ENCODE assay signal across 8 mouse cellular contexts in genomic region chr2:120403653-120403985, GRCm38 (mm10). TPM values are rescaled to one million over a fixed set of nuclear protein-coding genes. Genes with fewer than 3 reads are reported as not detected.
DNase-seq lines count a peak whose midpoint lies in the region; ATAC-seq and TF ChIP-seq lines count a peak whose summit lies in the region.

Gene Ganc, plus strand, starts transcription at chr2:120403896.

- H3K9me3 ChIP-seq in ES-Bruce4 (replicated peaks; ENCODE audit: control insufficient read depth, insufficient read depth, low read length, poor library complexity, severe bottlenecking) = no peaks in the 10 kb centered on the region
- no peaks in the 10 kb centered on the region for H3K9me3 ChIP-seq in erythroblast, embryonic 14.5 days (ENCODE audit: control insufficient read depth, low read length)
- no peaks in the 10 kb centered on the region for H3K9me3 ChIP-seq in liver, embryonic 11.5 days (ENCODE audit: control insufficient read depth, low read length)
- no peaks in the 10 kb centered on the region; the same call in 1 of the 2 replicates for H3K9me3 ChIP-seq in stomach, embryonic 15.5 days

- no peaks in the 10 kb centered on the region for H3K36me3 ChIP-seq in ES-Bruce4 (ENCODE audit: control insufficient read depth, insufficient read depth, low read length, poor library complexity, severe bottlenecking)
- H3K36me3 ChIP-seq in erythroblast, embryonic 14.5 days (ENCODE audit: control insufficient read depth) = peaks cover 16% of the 10 kb centered on the region
- peaks cover 2% of the 10 kb centered on the region; the same call in 1 of the 2 replicates for H3K36me3 ChIP-seq in liver, embryonic 11.5 days (ENCODE audit: control insufficient read depth, insufficient read depth, low read length)
- H3K36me3 ChIP-seq in stomach, embryonic 15.5 days = no peaks in the 10 kb centered on the region

- peak within 1 kb of the TSS; percentile 84 for H3K4me2 ChIP-seq in liver, embryonic 11.5 days
- H3K4me2 ChIP-seq in stomach, embryonic 15.5 days = peak within 1 kb of the TSS; percentile 75

- peaks cover 2% of the 10 kb centered on the region for H3K4me1 ChIP-seq in ES-Bruce4 (ENCODE audit: control insufficient read depth, insufficient read depth, low read length)
- H3K4me1 ChIP-seq in erythroblast, embryonic 14.5 days (ENCODE audit: control insufficient read depth) = peaks cover 27% of the 10 kb centered on the region
- peaks cover 8% of the 10 kb centered on the region for H3K4me1 ChIP-seq in liver, embryonic 11.5 days (replicated peaks; ENCODE audit: control insufficient read depth, insufficient read depth, low read length)
- H3K4me1 ChIP-seq in stomach, embryonic 15.5 days = peaks cover 8% of the 10 kb centered on the region; the same call in 1 of the 2 replicates

- peak within 1 kb of the TSS; percentile 41 for H3K9ac ChIP-seq in ES-Bruce4 (ENCODE audit: low read depth, poor library complexity, severe bottlenecking)
- H3K9ac ChIP-seq in liver, embryonic 11.5 days (ENCODE audit: low read depth, low read length) = peak within 1 kb of the TSS; percentile 88
- H3K9ac ChIP-seq in stomach, embryonic 15.5 days = peak within 1 kb of the TSS; percentile 57

- intact Hi-C loops in heart, postnatal 25 days (cut with DNase I) = loop anchor here (5.0 kb wide), 2 partner anchors 51 to 329 kb away; partner anchors contain the start of gene Vps39

- WGBS in liver, embryonic 11.5 days = under 1% methylated on average over 17 of the region's 17 CpGs
- 0% methylated on average over 17 of the region's 17 CpGs for WGBS in stomach, embryonic 15.5 days

- no peak for TF ChIP-seq POLR2A in ES-Bruce4 (IDR thresholded peaks at IDR 0.05; ENCODE audit: insufficient read depth, low read length)

- ATAC-seq in liver, embryonic 11.5 days (replicated peaks; ENCODE audit: low FRiP score) = peak; percentile 62
- ATAC-seq in stomach, embryonic 15.5 days (ENCODE audit: insufficient read depth, low FRiP score, low read depth) = peak; percentile 66

- no peak for TF ChIP-seq EP300 in ES-Bruce4 (IDR thresholded peaks at IDR 0.05; ENCODE audit: insufficient read depth, low read depth, low read length)

- TF ChIP-seq CTCF in ES-Bruce4 (IDR thresholded peaks at IDR 0.05; ENCODE audit: low read depth, low read length) = no peak

- DNase-seq in heart, adult 18-20 months = no peak
- no peak for DNase-seq in heart, adult 11 months
- DNase-seq in heart, postnatal 25 days (ENCODE audit: low spot score) = no peak
- no peak for DNase-seq in liver, embryonic 11.5 days (ENCODE audit: low spot score)
- no peak for DNase-seq in embryo, embryonic 10.5 days (ENCODE audit: low spot score)

- H3K27me3 ChIP-seq in ES-Bruce4 (ENCODE audit: control insufficient read depth, insufficient read depth, low read length, poor library complexity, severe bottlenecking) = no peaks in the 10 kb centered on the region
- no peaks in the 10 kb centered on the region for H3K27me3 ChIP-seq in erythroblast, embryonic 14.5 days (ENCODE audit: control insufficient read depth)
- H3K27me3 ChIP-seq in liver, embryonic 11.5 days (replicated peaks; ENCODE audit: control insufficient read depth, insufficient read depth, low read length) = no peaks in the 10 kb centered on the region
- H3K27me3 ChIP-seq in stomach, embryonic 15.5 days (replicated peaks) = no peaks in the 10 kb centered on the region

- H3K4me3 ChIP-seq in ES-Bruce4 (ENCODE audit: low read depth, low read length) = peak within 1 kb of the TSS; percentile 99
- peak within 1 kb of the TSS; percentile 78 for H3K4me3 ChIP-seq in erythroblast, embryonic 14.5 days (replicated peaks)
- peak within 1 kb of the TSS; percentile 58 for H3K4me3 ChIP-seq in liver, embryonic 11.5 days (ENCODE audit: low read depth, low read length)
- peak within 1 kb of the TSS; percentile 94 for H3K4me3 ChIP-seq in stomach, embryonic 15.5 days (replicated peaks)

- peak within 1 kb of the TSS; percentile 57 for H3K27ac ChIP-seq in ES-Bruce4 (ENCODE audit: insufficient read depth, low read length)
- peak within 1 kb of the TSS; percentile 89 for H3K27ac ChIP-seq in liver, embryonic 11.5 days (ENCODE audit: low read depth, low read length)
- peak within 1 kb of the TSS; percentile 94 for H3K27ac ChIP-seq in stomach, embryonic 15.5 days

RNA-seq across cellular contexts. Expression of gene Ganc, which starts in this region (rescaled TPM):
- 10 to 100 TPM; 26.0 to 27.1 TPM for total RNA-seq in heart, adult 18-20 months (2021)
- polyA plus RNA-seq in ES-Bruce4 (2011; ENCODE audit: insufficient read depth, insufficient read length, low read depth, missing spikeins) = 8.4 and 9.6 TPM in 2 replicates
- 0.06 and 0.08 TPM in 2 replicates for polyA plus RNA-seq in erythroblast, embryonic 14.5 days (2012)
- total RNA-seq in heart, postnatal 25 days (2021) = 10 to 100 TPM; 23.1 to 25.2 TPM
- polyA plus RNA-seq in liver, embryonic 11.5 days (2014; fragmentation: Nextera tagmentation; extraction: Ambion mirVana) = 7.8 and 8.5 TPM in 2 replicates
- 7.7 and 9.0 TPM in 2 replicates for polyA plus RNA-seq in stomach, embryonic 15.5 days (2015; fragmentation: Nextera tagmentation; extraction: Ambion mirVana)
